Mouse (Mus musculus): ENCODE measurements at regions not wholly inside any gene's neighbourhood (a gene's known extent, or its start where the extent isn't known, plus 50 kb on each side); places are given as distances from the start of the nearest gene placed in this dataset.

DNA sequence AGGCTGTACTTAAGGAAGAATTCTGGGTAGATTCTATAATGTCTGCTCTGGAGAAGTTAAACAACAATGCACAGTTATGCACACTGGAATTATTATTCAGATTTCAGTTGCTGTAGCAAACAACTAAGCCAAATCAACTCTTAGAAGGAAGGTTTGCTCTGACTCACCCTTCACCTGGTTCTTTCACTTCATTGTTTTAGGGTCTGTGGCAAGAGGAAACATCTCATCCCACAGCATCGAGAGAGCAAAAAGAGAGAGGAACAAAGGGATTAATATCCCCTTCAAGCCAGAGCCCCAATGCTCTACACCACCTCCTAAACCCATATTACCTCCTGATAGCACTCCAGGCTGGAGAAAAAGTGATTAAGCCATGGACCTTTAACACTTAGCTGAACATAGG is 373.4 kb upstream of the Meis1 start:
- TF ChIP-seq CTCF (IDR thresholded peaks at IDR 0.05; ENCODE audit: low read depth, low read length) (no peak), POLR2A (IDR thresholded peaks at IDR 0.05; ENCODE audit: borderline replicate concordance, low read depth, low read length) (no peak)

Data from bone marrow macrophage, adult 2 months (primary cell).